Mouse (Mus musculus) adrenal gland (tissue): ENCODE data around the gene Aftph.
"Not testable (repeated sequence)": the region's sequence is repeated elsewhere in the genome, so short reads cannot be mapped to it uniquely, and the experiment has no call there.

Source experiments
- intact Hi-C: fragments of 180-260 bp; cut with DNase I; formaldehyde crosslinking; loops from one replicate; pipeline ENCODE4 v1.15.1; 2025
- long read RNA-seq, 2 experiments: library from polyadenylated mRNA; unstranded; transcript quantifications; one replicate each; pipeline ENCODE4 v2.0.0; 2020; ENCODE audit warnings: borderline replicate concordance in 1 of 2; ENCODE audit not compliant: insufficient replicate concordance in 1 of 2

Gene Aftph
- long read RNA-seq, experiment 1, partial matches to known transcripts, result 10 of 13 reads
- long read RNA-seq, experiment 1, other reads (novel, unspliced or antisense), result 3 of 13 reads
- long read RNA-seq, experiment 2, partial matches to known transcripts, result 11 of 16 reads
- long read RNA-seq, experiment 2, other reads (novel, unspliced or antisense), result 3 of 16 reads

- intact Hi-C loops, result loop anchor here (5.0 kb wide), 1 partner anchor 284 kb away; no protein-coding TSS in a partner anchor
Observed at GRCm38 (mm10) chr11:20741201-20742100, at the start of gene Aftph. Gene Aftph (minus strand): TSS chr11:20741589.

- intact Hi-C loops, result no loop called here
Observed at GRCm38 (mm10) chr11:20789015-20789414, 47.6 kb upstream of the Aftph start.

DNA sequence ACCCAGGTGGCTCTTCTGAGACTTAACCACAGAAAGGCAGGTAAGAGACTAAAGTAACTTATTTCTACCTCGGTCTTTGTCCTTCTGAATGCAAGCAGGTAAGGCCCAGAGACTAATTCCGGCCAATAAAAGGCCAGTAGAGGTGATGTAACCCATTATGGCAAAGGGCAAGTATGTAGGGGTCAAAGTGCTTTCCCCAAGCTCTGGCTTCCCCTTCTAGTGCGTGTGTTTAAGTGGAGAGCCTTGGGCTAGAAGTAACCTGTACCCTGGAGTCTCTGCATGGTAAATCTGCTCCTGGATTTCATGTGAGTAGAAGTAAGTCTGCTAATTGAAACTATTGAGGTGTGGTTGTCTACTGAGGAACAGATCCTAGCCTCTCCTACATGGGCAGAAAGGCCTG lies 46.7 kb upstream of the Aftph start:
- intact Hi-C loops, result no loop called here

GRCm38 (mm10) chr11:20786191-20786590 lies 44.8 kb upstream of the Aftph start:
- intact Hi-C loops, result no loop called here

GRCm38 (mm10) chr11:20785186-20785585 lies 43.8 kb upstream of the Aftph start:
- intact Hi-C loops, result no loop called here

GRCm38 (mm10) chr11:20784776-20785175 lies 43.4 kb upstream of the Aftph start:
- intact Hi-C loops, result no loop called here

DNA sequence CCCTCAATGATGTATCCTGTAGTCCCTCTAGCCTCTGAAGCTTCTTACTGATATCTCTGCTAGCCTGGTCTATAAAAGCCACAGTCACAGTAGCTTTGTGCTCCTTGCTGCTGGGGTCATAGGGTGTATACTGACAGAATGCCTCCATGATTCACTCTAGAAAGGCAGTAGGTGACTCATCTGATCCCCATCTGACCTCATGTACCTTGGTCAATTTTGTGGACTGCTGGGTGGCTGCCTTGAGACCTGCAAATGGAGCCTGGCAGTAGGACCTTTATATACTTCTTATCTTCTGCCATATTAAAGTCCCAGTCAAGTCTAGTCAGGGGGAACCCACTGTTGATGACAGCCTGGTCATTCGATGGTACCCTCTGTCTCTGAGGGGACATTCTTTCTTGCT lies 42.1 kb upstream of the Aftph start:
- intact Hi-C loops, result no loop called here

DNA sequence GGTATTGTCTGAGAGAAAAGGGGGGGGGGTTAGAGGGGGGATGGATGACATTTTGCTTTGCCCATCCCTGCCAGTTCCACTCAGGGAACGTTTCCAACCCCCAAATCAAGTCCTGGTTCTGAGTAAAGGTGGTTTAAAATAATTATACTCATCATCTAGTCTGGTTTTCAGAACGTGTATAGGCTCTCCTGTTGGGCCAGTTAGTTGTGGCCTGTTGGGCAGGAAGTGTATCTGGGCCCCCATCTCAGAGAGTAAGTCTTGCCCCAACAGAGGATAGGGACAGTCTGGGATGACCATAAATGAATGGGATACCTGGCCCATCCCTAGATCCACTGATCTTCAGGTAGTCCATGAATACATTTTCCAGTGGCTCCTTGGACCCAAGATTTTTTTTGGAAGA lies 41.2 kb upstream of the Aftph start:
- intact Hi-C loops, result no loop called here

DNA sequence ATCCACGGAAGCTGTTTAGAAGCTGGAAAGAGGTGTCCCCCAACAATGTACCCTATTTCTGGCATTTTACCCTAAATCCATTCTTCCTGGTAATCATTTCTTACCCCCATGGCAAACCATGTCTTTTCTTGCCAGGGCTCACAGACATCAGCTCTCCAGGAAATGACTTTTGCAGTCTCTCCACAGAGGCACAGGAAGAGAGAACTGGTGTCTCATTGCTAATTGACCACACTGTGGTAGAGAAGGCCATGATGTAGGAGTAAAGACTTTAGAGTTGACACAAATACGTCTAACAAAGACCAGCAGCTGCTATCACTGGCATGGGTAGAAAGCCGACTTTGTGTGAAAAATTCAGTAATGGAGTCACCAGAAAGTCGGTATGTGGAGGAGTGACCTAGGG lies 38.9 kb upstream of the Aftph start:
- intact Hi-C loops, result no loop called here

- intact Hi-C loops, result no loop called here
Observed at GRCm38 (mm10) chr11:20778861-20779563, 37.6 kb upstream of the Aftph start.

- intact Hi-C loops, result no loop called here
Observed at GRCm38 (mm10) chr11:20778298-20778697, 36.9 kb upstream of the Aftph start.

DNA sequence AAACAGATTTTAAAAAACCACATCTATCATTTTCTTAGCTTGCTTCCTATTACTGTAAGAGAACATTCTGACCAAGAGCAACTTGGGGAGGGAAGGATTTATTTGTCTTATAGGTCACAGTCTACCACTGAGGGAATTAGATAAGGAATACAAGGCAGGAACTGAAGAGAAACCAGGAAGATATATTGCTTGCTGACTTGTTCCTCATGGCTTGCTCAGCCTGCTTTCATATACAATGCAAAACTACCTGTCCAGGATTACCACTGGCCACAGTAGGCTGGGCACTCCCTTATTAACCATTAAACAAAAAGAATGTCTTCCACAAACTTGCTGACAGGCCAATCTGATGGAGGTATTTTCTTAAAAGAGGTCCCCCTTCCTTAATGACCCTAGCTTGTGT lies 35.3 kb upstream of the Aftph start:
- intact Hi-C loops, result no loop called here

DNA sequence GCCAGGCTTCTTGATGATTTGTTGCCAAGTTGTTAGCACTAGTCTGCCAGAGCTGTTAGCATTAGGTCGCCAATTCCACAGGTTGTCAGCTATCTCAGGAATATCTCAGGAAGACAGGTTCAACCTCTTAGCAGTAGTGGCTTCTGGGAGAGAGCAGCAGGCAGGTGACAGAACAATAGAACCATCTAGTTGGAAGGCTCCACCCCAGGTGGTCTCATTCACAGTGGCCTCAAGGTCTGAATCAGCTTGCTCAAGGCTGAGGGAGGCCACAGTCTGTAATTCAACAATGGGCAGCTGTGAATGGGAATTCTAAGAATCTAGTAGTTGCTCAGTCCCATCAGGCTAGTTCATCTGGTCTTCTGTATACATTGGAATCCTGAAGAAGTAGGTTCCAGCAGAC lies 31.3 kb upstream of the Aftph start:
- intact Hi-C loops, result no loop called here

- intact Hi-C loops, result not testable (repeated sequence)
Observed at GRCm38 (mm10) chr11:20771827-20772226, 30.4 kb upstream of the Aftph start.

GRCm38 (mm10) chr11:20761984-20762383 lies 20.6 kb upstream of the Aftph start:
- intact Hi-C loops, result not testable (repeated sequence)

GRCm38 (mm10) chr11:20750573-20750972 lies 9.2 kb upstream of the Aftph start:
- intact Hi-C loops, result no loop called here

GRCm38 (mm10) chr11:20743353-20743752 lies 2.0 kb upstream of the Aftph start:
- intact Hi-C loops, result loop anchor here (5.0 kb wide), 1 partner anchor 286 kb away; no protein-coding TSS in a partner anchor

- intact Hi-C loops, result loop anchor here (5.0 kb wide), 1 partner anchor 285 kb away; no protein-coding TSS in a partner anchor
Observed at GRCm38 (mm10) chr11:20742361-20742897, 1.0 kb upstream of the Aftph start.

DNA sequence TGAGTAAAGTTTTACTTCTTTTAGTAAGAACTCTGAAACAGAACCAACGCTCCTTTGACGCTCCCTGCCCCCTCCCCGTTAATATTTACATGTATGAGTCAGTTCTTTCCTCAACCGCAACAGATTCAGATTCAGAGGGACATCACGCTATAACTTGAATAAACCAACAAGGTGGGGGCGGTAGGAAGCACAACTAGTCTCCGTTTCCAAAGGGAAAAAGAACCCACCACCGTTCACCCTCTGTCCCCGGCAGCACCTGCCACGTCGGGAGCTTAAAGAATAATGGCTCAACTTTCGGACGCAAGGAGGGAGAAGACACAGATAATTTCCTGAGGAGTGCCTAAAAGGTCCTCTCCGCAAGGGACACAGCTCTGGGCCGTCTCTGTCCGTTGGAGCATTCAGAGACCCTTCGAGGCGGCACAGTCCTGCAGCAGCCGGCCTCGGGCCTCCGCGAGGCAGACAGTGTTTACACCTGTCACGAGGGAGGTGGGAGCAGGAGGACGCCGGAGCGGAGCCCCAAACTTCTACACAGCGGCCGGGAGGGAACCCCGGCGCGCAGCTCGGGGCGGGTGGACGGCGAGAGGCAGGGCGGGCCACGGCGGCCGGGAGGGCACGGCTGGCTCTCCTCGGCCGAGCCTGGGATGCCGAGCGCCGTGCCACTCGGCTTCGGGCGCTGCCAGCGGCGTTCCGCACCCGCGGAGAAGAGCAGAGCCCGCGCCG lies 748 bp downstream of the Aftph start:
- intact Hi-C loops, result loop anchor here (5.0 kb wide), 1 partner anchor 283 kb away; no protein-coding TSS in a partner anchor

DNA sequence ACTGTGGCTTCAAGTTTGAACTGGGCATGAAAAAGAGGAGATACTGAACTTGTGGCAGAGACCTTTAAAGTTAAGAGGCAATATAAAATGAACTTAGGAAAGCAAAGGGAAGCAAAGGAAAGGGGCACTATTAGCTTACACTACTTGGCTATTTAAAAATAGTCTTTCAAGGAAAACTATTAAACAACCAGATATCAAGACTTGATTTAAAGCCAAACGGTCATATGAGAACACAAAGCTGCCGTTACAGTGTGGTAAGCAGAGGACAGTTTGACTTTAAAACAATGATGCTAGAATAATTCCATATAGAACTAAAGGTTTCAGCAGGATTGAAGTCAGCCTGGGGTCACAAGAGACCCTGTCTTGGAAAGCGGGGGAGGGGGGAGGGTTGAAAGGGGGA lies 7.3 kb downstream of the Aftph start:
- intact Hi-C loops, result no loop called here

DNA sequence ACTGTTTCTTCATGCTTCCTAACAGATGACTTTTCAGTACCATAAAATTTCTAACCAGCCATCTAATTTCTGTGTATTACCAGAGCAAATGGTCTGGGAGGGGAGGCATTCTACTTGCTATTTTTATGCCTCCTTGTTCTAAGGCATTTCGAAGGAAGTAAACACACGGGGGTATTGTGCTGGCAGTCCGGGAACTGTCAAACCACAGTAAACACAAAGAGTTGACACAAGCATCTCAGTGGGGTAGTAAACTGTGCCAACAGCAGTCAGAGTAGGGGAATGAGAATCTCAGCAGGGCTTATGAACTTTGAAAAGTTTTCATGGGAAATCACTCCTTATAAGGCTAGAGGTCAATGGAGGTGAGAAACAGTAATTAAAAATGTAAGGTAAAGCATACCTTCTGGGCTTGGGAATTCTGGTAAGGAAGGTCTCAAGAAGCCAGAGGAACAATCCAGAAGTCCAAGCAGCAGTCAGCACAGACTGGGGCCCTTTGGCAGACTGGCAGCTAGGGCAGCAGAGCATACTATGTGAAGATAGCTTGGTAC lies 7.8 kb downstream of the Aftph start:
- intact Hi-C loops, result no loop called here
